Mouse (Mus musculus): ENCODE data around the gene Gm8104. TPM values are rescaled to one million over a fixed set of nuclear protein-coding genes. Genes with fewer than 3 reads are reported as not detected.
"Not testable (repeated sequence)": the region's sequence is repeated elsewhere in the genome, so short reads cannot be mapped to it uniquely, and the experiment has no call there.

Gene Gm8104
- 0.02 TPM for polyA plus RNA-seq (2012; fragmentation: generic; extraction: Trizol)
- long read RNA-seq, experiment 1 = 0 reads
- long read RNA-seq, experiment 2 = 0 reads

DNA sequence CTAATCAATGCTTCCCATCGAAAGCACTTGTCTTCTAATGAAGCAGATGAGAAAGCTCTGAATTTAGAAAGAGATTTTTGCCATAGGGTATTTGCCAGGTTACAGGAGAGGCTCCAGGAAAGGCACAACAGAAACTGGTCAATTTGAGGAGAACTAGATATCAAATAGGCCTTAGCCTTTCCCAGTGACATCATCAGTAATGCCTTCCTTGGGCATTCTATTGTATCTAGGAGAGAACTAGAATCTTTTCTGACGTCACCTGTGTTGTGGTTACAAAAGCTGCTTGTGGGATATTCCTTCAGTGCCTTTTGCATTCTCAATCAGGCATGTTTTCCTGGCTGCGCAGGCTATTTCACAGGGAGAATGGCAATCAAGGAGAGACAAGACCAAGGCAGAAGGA is at the start of gene Gm8104:
TSS of gene Gm8104 (plus strand) at position 301 of the 400 bp plus-strand sequence.
- H3K4me3 ChIP-seq (ENCODE audit: insufficient read depth, poor library complexity, severe bottlenecking); H3K79me2 ChIP-seq (ENCODE audit: control insufficient read depth, insufficient read depth); H3ac ChIP-seq (ENCODE audit: control insufficient read depth, insufficient read length, low read depth); H3K27me3 ChIP-seq (ENCODE audit: control insufficient read depth, insufficient read depth, insufficient read length); H3K36me3 ChIP-seq (ENCODE audit: control insufficient read depth, insufficient read depth); H3K79me3 ChIP-seq (ENCODE audit: low read depth): not testable (repeated sequence)

GRCm38 (mm10) chr14:43058063-43058462 is 42.3 kb upstream of the Gm8104 start:
- not testable (repeated sequence) for H3K79me2 ChIP-seq (ENCODE audit: control insufficient read depth, insufficient read depth); H3K79me3 ChIP-seq (ENCODE audit: low read depth); H3K27me3 ChIP-seq (ENCODE audit: control insufficient read depth, insufficient read depth, insufficient read length); H3K36me3 ChIP-seq (ENCODE audit: control insufficient read depth, insufficient read depth); H3K4me3 ChIP-seq (ENCODE audit: insufficient read depth, poor library complexity, severe bottlenecking); H3ac ChIP-seq (ENCODE audit: control insufficient read depth, insufficient read length, low read depth)

DNA sequence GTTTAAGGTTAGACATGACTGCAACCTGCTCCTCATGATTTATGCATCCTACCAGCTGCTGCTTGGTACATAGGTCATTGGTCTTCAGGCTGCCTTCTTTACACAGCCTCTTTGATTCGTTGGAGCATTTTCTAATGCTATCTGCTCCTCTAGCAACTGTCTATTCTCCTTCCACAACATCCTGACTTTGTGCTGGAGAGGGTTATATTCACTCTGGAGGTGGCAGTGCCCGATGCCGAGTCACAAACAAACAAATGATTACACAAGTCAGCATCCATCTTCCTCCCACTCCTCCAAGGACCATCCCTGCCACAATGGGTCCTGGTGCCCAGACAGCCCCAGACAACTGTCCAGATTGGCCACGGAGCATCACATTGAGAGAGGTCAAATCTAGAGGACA is 40.2 kb upstream of the Gm8104 start:
- not testable (repeated sequence) for H3K36me3 ChIP-seq (ENCODE audit: control insufficient read depth, insufficient read depth); H3ac ChIP-seq (ENCODE audit: control insufficient read depth, insufficient read length, low read depth); H3K79me3 ChIP-seq (ENCODE audit: low read depth); H3K79me2 ChIP-seq (ENCODE audit: control insufficient read depth, insufficient read depth); H3K4me3 ChIP-seq (ENCODE audit: insufficient read depth, poor library complexity, severe bottlenecking); H3K27me3 ChIP-seq (ENCODE audit: control insufficient read depth, insufficient read depth, insufficient read length)

GRCm38 (mm10) chr14:43076543-43076942 is 23.9 kb upstream of the Gm8104 start, which contains the start of gene Gm8094:
Gene Gm8094 (minus strand): TSS chr14:43076643.
- not testable (repeated sequence) for H3ac ChIP-seq (ENCODE audit: control insufficient read depth, insufficient read length, low read depth); H3K79me2 ChIP-seq (ENCODE audit: control insufficient read depth, insufficient read depth); H3K4me3 ChIP-seq (ENCODE audit: insufficient read depth, poor library complexity, severe bottlenecking); H3K79me3 ChIP-seq (ENCODE audit: low read depth); H3K36me3 ChIP-seq (ENCODE audit: control insufficient read depth, insufficient read depth); H3K27me3 ChIP-seq (ENCODE audit: control insufficient read depth, insufficient read depth, insufficient read length)

GRCm38 (mm10) chr14:43084936-43085730 is 15.3 kb upstream of the Gm8104 start:
- H3K79me2 ChIP-seq (ENCODE audit: control insufficient read depth, insufficient read depth); H3K4me3 ChIP-seq (ENCODE audit: insufficient read depth, poor library complexity, severe bottlenecking): not testable (repeated sequence)
- TF ChIP-seq MYOD1 (IDR thresholded peaks at IDR 0.05; ENCODE audit: control insufficient read depth, insufficient read length, low read depth) = peak; percentile 38

GRCm38 (mm10) chr14:43089103-43089919 is 11.1 kb upstream of the Gm8104 start:
- H3K36me3 ChIP-seq (ENCODE audit: control insufficient read depth, insufficient read depth) = not testable (repeated sequence)

More at GRCm38 (mm10) chr14:43084936-43085730, 15.3 kb upstream of the Gm8104 start:
- not testable (repeated sequence) for H3K36me3 ChIP-seq (ENCODE audit: control insufficient read depth, insufficient read depth); H3ac ChIP-seq (ENCODE audit: control insufficient read depth, insufficient read length, low read depth); H3K79me3 ChIP-seq (ENCODE audit: low read depth); H3K27me3 ChIP-seq (ENCODE audit: control insufficient read depth, insufficient read depth, insufficient read length)

DNA sequence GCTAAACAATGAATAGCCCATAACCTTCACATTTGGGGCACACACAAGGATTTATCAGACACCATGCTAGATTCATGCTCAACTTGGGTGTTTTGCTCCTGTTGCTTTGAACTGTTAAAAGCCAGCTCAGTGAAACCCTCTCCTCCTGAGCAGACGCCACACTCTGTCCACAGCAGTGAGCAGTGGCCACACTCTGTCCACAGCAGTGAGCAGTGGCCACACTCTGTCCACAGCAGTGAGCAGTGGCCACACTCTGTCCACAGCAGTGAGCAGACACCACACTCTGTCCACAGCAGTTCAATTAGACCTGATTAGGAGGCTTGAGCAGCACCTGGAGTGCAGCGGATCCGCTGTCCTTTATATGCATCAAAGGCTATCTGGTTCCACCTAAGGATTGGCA is 19.3 kb downstream of the Gm8104 start:
- not testable (repeated sequence) for H3ac ChIP-seq (ENCODE audit: control insufficient read depth, insufficient read length, low read depth); H3K79me2 ChIP-seq (ENCODE audit: control insufficient read depth, insufficient read depth); H3K36me3 ChIP-seq (ENCODE audit: control insufficient read depth, insufficient read depth); H3K79me3 ChIP-seq (ENCODE audit: low read depth); H3K27me3 ChIP-seq (ENCODE audit: control insufficient read depth, insufficient read depth, insufficient read length); H3K4me3 ChIP-seq (ENCODE audit: insufficient read depth, poor library complexity, severe bottlenecking)

More at GRCm38 (mm10) chr14:43089103-43089919, 11.1 kb upstream of the Gm8104 start:
- H3K79me2 ChIP-seq (ENCODE audit: control insufficient read depth, insufficient read depth); H3ac ChIP-seq (ENCODE audit: control insufficient read depth, insufficient read length, low read depth); H3K27me3 ChIP-seq (ENCODE audit: control insufficient read depth, insufficient read depth, insufficient read length); H3K79me3 ChIP-seq (ENCODE audit: low read depth); H3K4me3 ChIP-seq (ENCODE audit: insufficient read depth, poor library complexity, severe bottlenecking): not testable (repeated sequence)

- not testable (repeated sequence) for H3ac ChIP-seq (ENCODE audit: control insufficient read depth, insufficient read length, low read depth); H3K79me3 ChIP-seq (ENCODE audit: low read depth); H3K4me3 ChIP-seq (ENCODE audit: insufficient read depth, poor library complexity, severe bottlenecking); H3K27me3 ChIP-seq (ENCODE audit: control insufficient read depth, insufficient read depth, insufficient read length); H3K79me2 ChIP-seq (ENCODE audit: control insufficient read depth, insufficient read depth); H3K36me3 ChIP-seq (ENCODE audit: control insufficient read depth, insufficient read depth)
These were observed 25.9 kb downstream of the Gm8104 start for GRCm38 (mm10) chr14:43126286-43126685.

Other genes with a start within 250 kb of the Gm8104 start
- gene Gm21977, start 247.1 kb upstream of the Gm8104 start, polyA plus RNA-seq (2012; fragmentation: generic; extraction: Trizol) = not detected
- gene Gm8082, start 107.0 kb upstream of the Gm8104 start, polyA plus RNA-seq (2012; fragmentation: generic; extraction: Trizol) = not detected
- gene Gm10376, start 85.0 kb upstream of the Gm8104 start, polyA plus RNA-seq (2012; fragmentation: generic; extraction: Trizol) = not detected
- 0.09 TPM for gene Gm8094, start 24.0 kb upstream of the Gm8104 start, polyA plus RNA-seq (2012; fragmentation: generic; extraction: Trizol)
- not detected for gene Gm7233, start 79.3 kb downstream of the Gm8104 start, polyA plus RNA-seq (2012; fragmentation: generic; extraction: Trizol)
- not detected for gene Gm8122, start 134.7 kb downstream of the Gm8104 start, polyA plus RNA-seq (2012; fragmentation: generic; extraction: Trizol)
- gene Gm8126, start 158.0 kb downstream of the Gm8104 start, polyA plus RNA-seq (2012; fragmentation: generic; extraction: Trizol) = 0.22 TPM
- 11.6 TPM for gene Gm9732, start 174.4 kb downstream of the Gm8104 start, polyA plus RNA-seq (2012; fragmentation: generic; extraction: Trizol)
- gene Gm8127, start 193.2 kb downstream of the Gm8104 start, polyA plus RNA-seq (2012; fragmentation: generic; extraction: Trizol) = not detected
- gene 1700001F09Rik, start 247.2 kb downstream of the Gm8104 start, polyA plus RNA-seq (2012; fragmentation: generic; extraction: Trizol) = not detected

Measured in C2C12 (cell line).